Mouse (Mus musculus) heart, postnatal 4 days (tissue): ENCODE data around the gene Gm9999. TPM values are rescaled to one million over a fixed set of nuclear protein-coding genes. Genes with fewer than 3 reads are reported as not detected.
"Not testable (repeated sequence)": the region's sequence is repeated elsewhere in the genome, so short reads cannot be mapped to it uniquely, and the experiment has no call there.

Experiments
- DNase-seq: peaks from one replicate; pipeline ENCODE4 v3.0.0; 2021
- total RNA-seq, 2 experiments: library from RNA; stranded (reverse); gene quantifications; 2 replicates each; pipeline ENCODE4 v1.2.3; 2021

Gm9999 gene
- not detected for total RNA-seq

GRCm38 (mm10) chr7:46983280-46983679 lies at the start of gene Gm9999:
Gm9999 (plus strand) TSS chr7:46983580.
- no peak for DNase-seq

GRCm38 (mm10) chr7:46934788-46935187 lies 48.6 kb upstream of the Gm9999 start:
- no peak for DNase-seq

- peak; percentile 32 for DNase-seq
These were observed 47.5 kb upstream of the Gm9999 start for GRCm38 (mm10) chr7:46935847-46936246.

DNA sequence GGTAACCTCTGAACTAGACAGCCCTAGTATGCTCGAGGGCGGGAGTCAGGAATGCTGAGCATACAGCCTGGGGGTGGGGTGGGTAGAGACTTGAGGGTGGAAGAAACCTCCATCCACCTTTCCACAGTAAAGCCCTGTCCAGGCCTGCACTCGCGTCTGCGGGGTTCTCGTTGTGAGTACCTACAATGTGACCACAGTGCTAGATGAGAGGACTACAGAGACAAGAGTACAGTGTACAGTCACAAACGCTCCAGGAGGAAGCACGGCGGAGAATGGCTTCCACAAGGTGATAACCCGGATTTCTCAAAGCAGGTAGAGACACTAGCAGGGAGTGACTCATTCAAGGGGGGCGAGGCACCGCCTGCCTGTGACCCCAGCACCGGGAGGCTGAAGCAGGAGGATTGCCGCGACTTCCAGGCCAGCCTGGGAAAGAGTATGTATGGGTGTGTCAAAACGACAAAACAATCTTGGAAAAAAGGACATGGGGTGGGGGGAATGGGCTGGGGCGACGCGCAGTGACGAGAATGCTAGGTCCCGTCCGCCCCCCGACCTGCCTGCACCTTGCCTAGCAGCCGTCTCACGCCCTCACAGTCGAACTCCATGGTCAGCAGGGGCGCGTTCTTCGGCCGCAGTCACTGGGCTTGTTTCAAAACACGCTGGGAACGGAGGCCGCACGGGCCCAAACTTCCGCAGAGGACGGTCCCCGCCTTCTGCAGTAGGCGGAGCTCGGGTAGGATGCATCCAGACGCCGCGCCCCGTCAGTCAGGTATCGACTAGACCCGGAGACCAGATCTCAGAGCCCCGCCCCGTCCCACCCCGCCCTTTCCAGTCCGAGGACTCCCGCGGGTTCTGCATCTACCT lies 25.3 kb upstream of the Gm9999 start, which contains the start of gene Uevld:
Uevld (minus strand) TSS at position 697 of the 861 bp plus-strand sequence.
- DNase-seq = peak; percentile 97

DNA sequence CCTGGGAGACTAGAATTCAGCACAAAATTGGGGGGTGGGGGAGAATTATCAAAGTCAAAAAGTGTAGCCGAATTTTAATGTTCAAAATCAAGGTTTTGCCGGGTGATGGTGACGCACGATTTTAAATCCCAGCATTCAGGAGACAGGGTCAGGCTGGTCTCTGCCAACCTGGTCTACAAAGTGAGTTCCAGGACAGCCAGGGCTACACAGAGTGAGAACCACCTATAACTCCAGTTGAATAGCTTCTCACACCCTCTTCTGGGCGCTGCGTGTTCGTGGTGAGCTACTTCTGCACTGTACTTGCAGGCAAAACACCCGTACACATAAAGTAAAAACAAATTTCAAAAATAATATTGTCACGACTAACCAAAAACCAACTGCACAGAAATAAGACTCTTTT lies 24.5 kb upstream of the Gm9999 start:
- DNase-seq = no peak

DNA sequence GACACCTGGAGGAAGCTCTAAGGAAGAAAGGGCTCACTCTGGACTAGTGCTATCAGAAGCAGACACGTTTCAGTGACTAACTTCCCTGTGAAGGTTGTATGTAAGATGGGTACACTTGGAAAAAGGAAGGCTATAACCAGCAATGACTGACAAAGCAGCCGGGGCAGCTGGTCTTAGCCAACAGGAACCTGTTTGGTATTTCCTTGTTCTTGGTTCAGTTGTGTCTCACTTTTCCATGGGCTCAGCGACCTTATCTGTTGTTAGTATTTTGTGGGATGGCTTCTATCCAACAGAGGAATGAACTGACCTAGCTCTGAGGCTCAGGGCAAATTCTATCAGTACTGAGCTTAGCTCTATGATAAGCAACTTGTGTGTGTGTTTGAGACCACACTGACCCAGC lies 22.4 kb upstream of the Gm9999 start:
- DNase-seq = no peak

- peak; percentile 33 for DNase-seq
These were observed 21.2 kb upstream of the Gm9999 start for GRCm38 (mm10) chr7:46962132-46962531.

- DNase-seq = peak; percentile 81
These were observed 20.4 kb upstream of the Gm9999 start for GRCm38 (mm10) chr7:46962806-46963618.

DNA sequence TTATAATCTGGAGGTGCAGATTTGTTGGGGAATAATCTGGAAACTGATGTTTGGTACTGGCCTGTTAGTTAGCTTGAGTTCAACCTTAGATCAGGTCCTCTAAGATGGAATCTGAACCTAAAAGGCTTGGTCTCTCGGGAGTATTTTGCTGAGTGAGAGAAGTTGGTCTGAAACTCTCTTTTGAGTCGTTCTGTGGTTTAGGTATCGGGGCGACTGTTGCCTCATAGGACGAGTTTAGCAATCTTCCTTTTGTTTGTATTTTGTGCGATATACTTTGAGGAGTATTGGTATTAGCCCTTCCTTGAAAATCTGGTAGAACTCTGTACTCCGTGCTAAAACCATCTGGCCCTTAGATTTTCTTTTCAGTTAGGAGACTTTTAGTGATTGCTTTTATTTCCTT lies 19.3 kb upstream of the Gm9999 start:
- DNase-seq = no peak

- no peak for DNase-seq
These were observed 13.5 kb upstream of the Gm9999 start for GRCm38 (mm10) chr7:46969898-46970297.

GRCm38 (mm10) chr7:46974648-46975047 lies 8.7 kb upstream of the Gm9999 start:
- no peak for DNase-seq

GRCm38 (mm10) chr7:46975456-46975855 lies 7.9 kb upstream of the Gm9999 start:
- no peak for DNase-seq

GRCm38 (mm10) chr7:46985718-46986505 lies 2.5 kb downstream of the Gm9999 start:
- DNase-seq = no peak

DNA sequence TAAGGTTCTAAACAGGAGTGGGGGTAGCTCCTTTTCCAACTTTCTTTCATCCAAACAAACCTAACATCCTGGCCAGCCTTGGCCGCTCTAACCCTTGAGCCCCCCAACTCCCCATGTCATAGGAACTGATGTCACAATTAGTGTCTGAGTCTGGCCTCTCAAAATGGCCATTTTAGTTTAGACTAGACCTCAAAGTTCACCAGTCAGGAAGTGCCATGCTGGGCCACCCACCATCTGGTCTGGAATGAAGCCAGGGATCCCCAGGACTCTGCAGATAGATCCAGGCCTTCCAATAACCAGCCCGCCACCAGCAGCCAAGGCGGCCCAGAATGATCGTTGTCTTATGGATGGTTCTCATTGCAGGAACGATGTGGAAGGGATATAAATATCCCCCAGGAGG lies 3.3 kb downstream of the Gm9999 start:
- DNase-seq = no peak

DNA sequence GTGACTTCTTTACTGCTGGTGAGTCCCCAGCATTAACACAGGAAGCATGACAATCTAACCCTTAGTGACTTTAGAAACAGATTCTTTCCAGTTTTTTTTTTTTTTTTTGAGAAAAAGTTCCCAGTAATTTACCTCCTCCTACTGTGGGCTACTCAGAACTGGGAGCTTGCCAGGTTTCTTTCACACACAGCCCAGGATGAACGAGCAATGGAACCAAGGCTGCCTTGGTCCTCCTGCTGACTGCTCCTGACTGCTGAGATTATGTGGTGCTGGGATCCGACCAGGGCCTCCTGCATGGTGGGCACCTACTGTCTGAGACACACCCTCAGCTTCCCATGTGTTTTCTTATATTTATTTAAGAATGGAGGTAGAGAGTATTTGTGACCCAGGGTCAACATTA lies 3.7 kb downstream of the Gm9999 start:
- no peak for DNase-seq

DNA sequence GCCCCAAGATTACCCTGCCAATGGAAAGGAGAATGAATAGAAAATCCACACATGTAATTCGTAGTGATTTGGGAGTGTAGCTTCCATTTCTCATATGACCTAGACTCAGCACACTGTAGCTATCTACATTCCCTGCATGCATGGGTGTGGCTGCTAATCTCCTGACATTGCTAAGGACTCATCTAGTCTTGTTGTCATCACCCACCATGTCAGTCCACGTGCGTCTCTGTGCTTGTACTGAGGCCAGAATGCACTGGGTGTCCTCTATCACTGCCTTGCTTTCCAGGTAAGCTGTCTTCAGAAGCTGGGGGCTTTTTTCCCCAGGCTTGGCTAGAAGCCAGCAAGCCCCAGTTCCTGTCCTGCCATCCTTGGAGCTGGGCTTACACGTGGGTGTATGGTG lies 6.0 kb downstream of the Gm9999 start:
- not testable (repeated sequence) for DNase-seq

- no peak for DNase-seq
These were observed 9.7 kb downstream of the Gm9999 start for GRCm38 (mm10) chr7:46993079-46993478.

DNA sequence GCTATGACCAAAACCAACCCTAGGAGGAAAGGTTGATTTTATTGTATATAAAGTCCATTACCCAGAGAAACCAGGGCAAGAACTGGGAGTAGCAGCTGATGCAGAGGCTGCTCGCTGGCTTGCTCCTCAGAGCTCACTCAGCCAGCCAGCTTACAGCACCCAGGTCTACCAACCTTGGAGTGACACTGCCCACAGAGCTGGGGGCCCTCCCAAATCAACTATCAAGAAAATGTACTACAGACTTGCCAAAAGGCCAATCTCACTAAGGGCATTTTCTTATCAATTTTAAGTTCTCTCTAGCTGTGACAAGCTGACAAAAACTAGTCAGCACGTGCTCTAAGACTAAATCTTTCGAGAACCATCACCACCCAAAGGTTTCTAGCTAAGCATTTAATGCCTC lies 12.2 kb downstream of the Gm9999 start:
- DNase-seq = no peak

GRCm38 (mm10) chr7:46997008-46997407 lies 13.6 kb downstream of the Gm9999 start:
- DNase-seq = no peak

GRCm38 (mm10) chr7:46997644-46998395 lies 14.4 kb downstream of the Gm9999 start:
- peak; percentile 70 for DNase-seq

DNA sequence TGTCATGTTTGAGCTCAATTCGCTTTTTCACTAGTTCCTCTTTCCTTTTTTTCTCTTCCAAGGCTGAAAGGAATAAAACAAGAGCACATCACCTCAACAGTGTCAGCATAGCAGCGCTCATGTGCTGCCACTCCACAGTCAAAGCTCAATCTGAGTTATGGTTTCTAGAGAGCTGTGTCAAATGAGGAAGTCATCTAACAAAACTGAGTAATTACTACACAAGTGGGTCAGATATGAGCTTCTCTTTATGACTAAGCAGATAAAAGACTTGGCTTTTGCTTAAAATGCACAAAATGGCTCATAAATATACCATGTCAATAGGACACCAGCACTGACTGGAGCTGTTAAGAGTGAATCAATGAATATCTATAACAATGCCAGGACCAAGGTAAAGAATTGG lies 15.6 kb downstream of the Gm9999 start:
- no peak for DNase-seq
